Mouse (Mus musculus) cortical plate, adult 2 months (tissue): ENCODE measurements around the gene Tsga10ip.
A peak's percentile ranks its signal among the peaks of the same experiment; 100 is the strongest.
"Not testable (repeated sequence)": the region's sequence is repeated elsewhere in the genome, so short reads cannot be mapped to it uniquely, and the experiment has no call there.

Experiments
- CTCF ChIP-seq: fragments of 200-500 bp; IDR thresholded peaks from 2 replicates; pipeline ENCODE4 v1.5.1; 2011; ENCODE audit warnings: mild to moderate bottlenecking, control low read depth, low read length; ENCODE audit not compliant: insufficient read depth; ENCODE audit errors: extremely low read depth
- POLR2A ChIP-seq: fragments of 200-500 bp; IDR thresholded peaks from 2 replicates; pipeline ENCODE4 v1.6.1; 2011; ENCODE audit warnings: mild to moderate bottlenecking, low read length, control low read depth; ENCODE audit not compliant: insufficient read depth; ENCODE audit errors: extremely low read depth

- TF ChIP-seq CTCF: not testable (repeated sequence)
- peak; percentile 80 for TF ChIP-seq POLR2A
Measured at GRCm38 (mm10) chr19:5406531-5407126, 4.3 kb upstream of the Tsga10ip start.
